Mouse (Mus musculus): Measurements from ENCODE around the gene Trp73. TPM values are rescaled to one million over a fixed set of nuclear protein-coding genes. Genes with fewer than 3 reads are reported as not detected.

Gene Trp73
- polyA plus RNA-seq, 1 experiment from 2014 or later = not detected

DNA sequence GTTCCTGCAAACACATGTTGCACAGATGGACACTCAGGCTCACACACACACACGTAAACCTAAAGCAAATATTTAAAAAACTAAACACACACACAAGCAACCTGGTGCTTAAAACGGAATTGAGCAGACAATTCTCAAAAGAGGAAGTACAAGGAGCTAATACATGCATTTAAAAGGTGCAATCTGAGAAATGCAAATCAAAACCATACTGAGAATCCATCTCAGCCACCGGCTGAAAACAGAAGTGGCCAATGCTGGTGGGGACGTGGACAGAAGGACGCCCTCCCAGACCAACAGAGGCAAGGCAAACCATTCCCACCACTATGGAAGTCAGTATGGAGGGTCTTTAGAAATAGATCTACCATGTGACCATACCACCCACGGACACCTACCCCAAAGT lies 16.5 kb downstream of the Trp73 start:
- no peak overlapping the region for H3K9ac ChIP-seq
- no peak for ATAC-seq (ENCODE audit: insufficient read depth)
- peaks cover 49% of the 10 kb centered on the region for H3K4me1 ChIP-seq (replicated peaks)
- H3K4me2 ChIP-seq = no peak overlapping the region
- peaks cover 10% of the 10 kb centered on the region; the same call in 1 of the 2 replicates for H3K27me3 ChIP-seq
- H3K4me3 ChIP-seq (replicated peaks) = no peak overlapping the region
- 48% methylated on average over 6 of the region's 6 CpGs for WGBS (ENCODE audit: insufficient replicate concordance)
- no peaks in the 10 kb centered on the region for H3K9me3 ChIP-seq (replicated peaks)
- H3K27ac ChIP-seq (replicated peaks) = no peak overlapping the region
- no peaks in the 10 kb centered on the region for H3K36me3 ChIP-seq (replicated peaks)

DNA sequence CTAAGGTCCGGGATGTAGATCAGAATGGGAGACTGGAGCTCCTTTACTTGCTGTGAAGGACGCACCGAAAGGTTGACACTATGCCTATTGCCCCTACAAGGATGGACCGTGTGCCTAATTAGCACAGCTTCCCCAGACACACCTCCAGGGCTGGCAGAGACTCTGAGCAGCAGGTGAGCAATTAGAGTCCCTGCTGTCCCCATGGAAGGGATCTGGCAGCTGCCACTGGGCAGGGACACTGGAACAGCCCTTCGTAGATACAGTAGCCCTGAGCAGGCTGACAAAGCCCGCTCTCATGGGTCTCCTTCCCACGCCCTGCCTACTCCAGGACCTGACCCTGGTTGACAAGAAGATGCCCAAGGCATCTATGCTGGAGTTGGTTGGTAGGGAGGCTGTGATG lies 17.6 kb downstream of the Trp73 start:
- Histone ChIP-seq H3K36me3 (replicated peaks) (no peaks in the 10 kb centered on the region), H3K4me2 (peak overlapping the region; percentile 55), H3K9ac (no peak overlapping the region), H3K27ac (replicated peaks) (peak overlapping the region; percentile 88), H3K4me3 (replicated peaks) (no peak overlapping the region), H3K4me1 (replicated peaks) (peaks cover 61% of the 10 kb centered on the region), H3K27me3 (0 out of 2 replicates have a peak, but pooled peaks cover 5% of the 10 kb centered on the region), H3K9me3 (replicated peaks) (no peaks in the 10 kb centered on the region)
- peak; percentile 20; the same call in 1 of the 2 replicates for ATAC-seq (ENCODE audit: insufficient read depth)
- WGBS (ENCODE audit: insufficient replicate concordance) = 55% methylated on average over 7 of the region's 7 CpGs

DNA sequence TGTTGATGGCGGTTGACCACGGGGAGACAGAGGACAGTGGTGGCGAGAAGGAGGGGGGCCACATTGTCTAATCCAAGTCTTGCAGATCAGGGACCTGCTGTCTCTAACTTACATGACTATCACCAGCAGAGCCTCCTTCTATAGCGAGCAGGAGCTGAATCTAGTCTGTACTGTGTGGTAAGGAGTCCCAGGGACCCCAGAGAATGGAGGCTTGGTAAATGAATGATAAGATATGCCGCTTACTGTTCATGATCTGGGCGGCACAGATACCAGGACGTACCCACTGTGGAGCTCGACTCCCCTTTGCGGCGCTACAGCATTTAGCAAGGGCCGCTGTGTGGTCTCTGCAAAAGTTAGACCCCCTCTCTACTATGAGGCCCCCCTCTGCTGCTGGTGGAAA lies 18.2 kb downstream of the Trp73 start:
- Histone ChIP-seq H3K4me3 (replicated peaks) (peak overlapping the region; percentile 22), H3K4me1 (replicated peaks) (peaks cover 66% of the 10 kb centered on the region), H3K27me3 (0 out of 2 replicates have a peak, but pooled peaks cover 5% of the 10 kb centered on the region), H3K4me2 (peak overlapping the region; percentile 55), H3K9me3 (replicated peaks) (no peaks in the 10 kb centered on the region), H3K27ac (replicated peaks) (peak overlapping the region; percentile 88), H3K9ac (peak overlapping the region; percentile 22; the same call in 1 of the 2 replicates), H3K36me3 (replicated peaks) (no peaks in the 10 kb centered on the region)
- peak; percentile 92 for ATAC-seq (ENCODE audit: insufficient read depth)
- WGBS (ENCODE audit: insufficient replicate concordance) = 25% methylated on average over 11 of the region's 11 CpGs

DNA sequence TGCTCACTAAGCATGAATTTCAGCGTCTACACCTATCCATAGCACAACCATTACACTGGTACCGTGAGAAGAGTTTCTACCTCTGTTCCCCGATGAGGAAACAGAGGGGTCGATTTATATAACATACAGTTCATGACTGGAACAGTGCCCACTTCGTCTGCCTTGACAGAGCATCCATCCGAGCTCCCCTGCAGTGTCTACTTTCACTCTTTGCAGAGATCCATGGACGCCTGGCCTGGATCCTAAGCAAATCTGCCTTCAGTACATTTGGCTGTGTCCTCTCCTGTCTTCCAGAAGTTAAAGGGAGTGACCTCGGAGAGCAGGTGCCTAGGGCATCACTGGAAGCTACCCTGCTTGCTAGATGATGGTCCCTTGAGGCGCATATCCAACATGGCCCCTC lies 20.8 kb downstream of the Trp73 start:
- peak overlapping the region; percentile 35; the same call in 1 of the 2 replicates for H3K4me2 ChIP-seq
- peak overlapping the region; percentile 77 for H3K27ac ChIP-seq (replicated peaks)
- H3K9me3 ChIP-seq (replicated peaks) = no peaks in the 10 kb centered on the region
- H3K36me3 ChIP-seq (replicated peaks) = no peaks in the 10 kb centered on the region
- peaks cover 76% of the 10 kb centered on the region for H3K4me1 ChIP-seq (replicated peaks)
- no peak overlapping the region for H3K4me3 ChIP-seq (replicated peaks)
- H3K9ac ChIP-seq = no peak overlapping the region
- 67% methylated on average over 9 of the region's 9 CpGs for WGBS (ENCODE audit: insufficient replicate concordance)
- H3K27me3 ChIP-seq = no peaks in the 10 kb centered on the region
- ATAC-seq (ENCODE audit: insufficient read depth) = no peak

DNA sequence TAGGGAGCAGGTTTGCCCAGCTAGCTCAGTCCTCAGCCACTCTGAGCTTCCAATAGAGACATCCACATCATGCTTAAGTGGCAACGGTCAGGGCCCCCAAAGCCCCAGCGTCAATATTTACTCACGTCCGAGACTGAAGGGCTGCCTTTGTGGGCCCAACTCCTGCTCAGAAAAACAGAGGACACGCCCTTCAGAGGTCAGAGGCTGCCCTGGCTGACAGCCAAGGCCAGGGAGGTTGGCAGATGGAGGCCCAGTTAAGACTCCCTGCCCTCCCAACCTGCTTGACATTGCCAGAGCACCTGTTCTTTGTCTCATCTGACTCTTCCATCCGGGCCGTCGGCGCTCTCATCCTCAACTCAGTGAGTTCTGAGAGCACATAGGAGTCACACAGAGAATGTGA lies 21.2 kb downstream of the Trp73 start:
- peaks cover 76% of the 10 kb centered on the region for H3K4me1 ChIP-seq (replicated peaks)
- peak overlapping the region; percentile 38 for H3K9ac ChIP-seq
- no peaks in the 10 kb centered on the region for H3K9me3 ChIP-seq (replicated peaks)
- H3K4me2 ChIP-seq = peak overlapping the region; percentile 35
- H3K27ac ChIP-seq (replicated peaks) = peak overlapping the region; percentile 77
- H3K27me3 ChIP-seq = no peaks in the 10 kb centered on the region
- no peaks in the 10 kb centered on the region for H3K36me3 ChIP-seq (replicated peaks)
- WGBS (ENCODE audit: insufficient replicate concordance) = 42% methylated on average over 9 of the region's 9 CpGs
- ATAC-seq (ENCODE audit: insufficient read depth) = peak; percentile 35; the same call in 1 of the 2 replicates
- no peak overlapping the region for H3K4me3 ChIP-seq (replicated peaks)

DNA sequence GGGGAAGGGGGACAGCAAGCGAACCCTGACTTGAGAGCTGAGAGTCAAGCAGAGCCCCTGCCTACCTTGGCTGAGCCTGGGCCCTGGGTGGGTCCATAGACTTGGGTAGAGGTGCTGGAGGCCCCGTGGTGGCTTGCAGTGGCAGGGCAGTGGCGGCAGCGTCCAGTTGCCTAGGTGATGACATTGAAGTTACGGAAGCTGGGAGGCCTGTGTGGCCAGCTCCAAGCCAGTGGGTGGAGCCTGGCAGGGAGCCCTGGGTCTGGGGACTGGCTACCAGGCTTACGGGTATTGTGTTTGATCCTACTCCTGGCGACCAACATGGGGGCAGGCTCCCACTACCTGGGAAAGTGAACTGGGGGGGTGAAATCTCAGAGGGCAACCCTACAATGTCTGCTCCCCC lies 23.6 kb downstream of the Trp73 start:
- Histone ChIP-seq H3K36me3 (replicated peaks) (no peaks in the 10 kb centered on the region), H3K4me3 (replicated peaks) (no peak overlapping the region), H3K9ac (no peak overlapping the region), H3K9me3 (replicated peaks) (no peaks in the 10 kb centered on the region), H3K4me2 (no peak overlapping the region), H3K27me3 (peaks cover 4% of the 10 kb centered on the region; the same call in 1 of the 2 replicates), H3K4me1 (replicated peaks) (peaks cover 56% of the 10 kb centered on the region), H3K27ac (replicated peaks) (no peak overlapping the region)
- 51% methylated on average over 7 of the region's 7 CpGs for WGBS (ENCODE audit: insufficient replicate concordance)
- ATAC-seq (ENCODE audit: insufficient read depth) = no peak

DNA sequence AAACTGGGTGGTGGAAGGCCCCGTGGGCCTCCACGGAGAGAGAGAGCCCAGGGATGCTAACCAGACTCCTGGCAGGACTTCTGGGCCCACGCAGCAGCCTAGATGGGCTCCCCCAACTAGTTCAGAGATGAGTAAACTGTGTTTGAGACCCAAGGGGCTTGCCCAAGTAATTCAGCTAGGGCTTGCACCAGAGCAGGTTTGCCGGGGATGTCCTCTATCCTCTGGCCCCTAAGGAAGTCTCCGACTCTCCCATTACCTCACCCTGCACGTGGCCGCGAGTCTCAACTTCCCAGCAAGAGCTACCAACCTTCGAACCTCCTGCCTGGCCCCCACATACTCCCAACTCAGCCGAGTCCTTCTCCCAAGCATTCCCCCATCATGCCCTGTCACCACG lies 30.2 kb downstream of the Trp73 start:
- ATAC-seq (ENCODE audit: insufficient read depth) = no peak
- H3K27me3 ChIP-seq = peaks cover 55% of the 10 kb centered on the region
- H3K9me3 ChIP-seq (replicated peaks) = no peaks in the 10 kb centered on the region
- H3K4me3 ChIP-seq (replicated peaks) = no peak overlapping the region
- H3K27ac ChIP-seq (replicated peaks) = no peak overlapping the region
- 66% methylated on average over 11 of the region's 11 CpGs for WGBS (ENCODE audit: insufficient replicate concordance)
- H3K36me3 ChIP-seq (replicated peaks) = no peaks in the 10 kb centered on the region
- no peak overlapping the region for H3K4me2 ChIP-seq
- H3K9ac ChIP-seq = no peak overlapping the region
- H3K4me1 ChIP-seq (replicated peaks) = peaks cover 10% of the 10 kb centered on the region

DNA sequence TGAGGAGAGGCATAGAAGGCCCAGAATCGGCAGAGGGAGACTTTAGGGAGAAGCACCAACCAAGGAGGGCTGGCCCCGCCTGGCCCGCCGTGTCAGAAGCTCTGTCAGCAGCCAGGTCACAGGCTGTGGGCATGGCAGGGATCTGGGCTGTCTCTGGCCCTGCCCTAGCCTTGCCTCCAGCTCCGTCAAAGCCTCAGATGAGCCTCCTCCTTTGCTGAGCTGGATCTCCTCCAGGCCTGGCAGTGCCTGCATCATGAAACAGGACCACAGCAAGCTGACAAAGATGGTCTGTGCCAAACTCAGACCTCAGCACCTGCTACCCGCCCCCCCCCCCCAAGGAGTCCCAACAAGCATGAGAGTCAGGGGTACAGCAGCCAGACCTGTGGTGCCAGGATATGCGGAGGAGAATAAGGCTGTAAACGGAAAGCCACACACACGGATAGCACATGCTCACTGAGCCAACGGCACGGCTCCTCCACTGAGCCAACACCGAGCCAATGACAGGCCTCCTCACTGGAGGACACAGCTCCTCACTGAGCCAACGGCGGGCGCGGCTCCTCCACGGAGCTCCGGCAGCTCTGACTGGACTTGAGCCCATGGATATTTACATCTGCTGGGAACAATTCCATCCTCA lies 30.7 kb downstream of the Trp73 start:
- no peak overlapping the region for H3K9ac ChIP-seq
- ATAC-seq (ENCODE audit: insufficient read depth) = no peak
- no peaks in the 10 kb centered on the region for H3K36me3 ChIP-seq (replicated peaks)
- H3K4me3 ChIP-seq (replicated peaks) = no peak overlapping the region
- H3K4me1 ChIP-seq (replicated peaks) = peaks cover 10% of the 10 kb centered on the region
- H3K27me3 ChIP-seq = peaks cover 60% of the 10 kb centered on the region
- H3K9me3 ChIP-seq (replicated peaks) = no peaks in the 10 kb centered on the region
- 49% methylated on average over 18 of the region's 18 CpGs for WGBS (ENCODE audit: insufficient replicate concordance)
- H3K27ac ChIP-seq (replicated peaks) = no peak overlapping the region
- H3K4me2 ChIP-seq = no peak overlapping the region

DNA sequence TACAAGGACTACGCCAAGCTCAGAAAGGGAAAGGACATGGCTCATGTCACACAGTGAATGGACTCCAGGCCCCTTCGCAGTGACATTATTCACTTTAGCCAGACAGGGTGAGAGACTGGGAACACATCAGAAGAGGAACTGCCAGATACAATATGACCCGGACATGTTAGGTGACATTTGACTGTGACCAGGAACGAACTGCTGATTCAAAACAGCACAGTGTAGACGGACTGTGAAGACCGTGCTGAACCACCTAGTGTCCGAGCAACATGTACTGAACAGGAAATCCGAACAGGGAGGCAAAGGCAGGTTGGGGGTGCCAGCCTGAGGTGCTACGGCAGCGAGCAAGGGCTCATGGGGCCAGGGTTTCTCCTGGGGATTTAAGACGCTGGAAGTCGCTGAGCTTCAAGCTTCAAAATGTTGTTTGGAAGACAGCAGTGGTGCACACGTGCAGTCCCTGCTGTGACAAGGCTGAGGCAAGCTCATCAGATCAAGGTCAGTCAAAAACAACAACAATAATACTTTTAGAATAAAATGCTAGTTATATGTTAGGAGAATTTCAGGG lies 33.4 kb downstream of the Trp73 start:
- 60% methylated on average over 13 of the region's 13 CpGs for WGBS (ENCODE audit: insufficient replicate concordance)
- peaks cover 84% of the 10 kb centered on the region for H3K27me3 ChIP-seq
- no peak for ATAC-seq (ENCODE audit: insufficient read depth)

DNA sequence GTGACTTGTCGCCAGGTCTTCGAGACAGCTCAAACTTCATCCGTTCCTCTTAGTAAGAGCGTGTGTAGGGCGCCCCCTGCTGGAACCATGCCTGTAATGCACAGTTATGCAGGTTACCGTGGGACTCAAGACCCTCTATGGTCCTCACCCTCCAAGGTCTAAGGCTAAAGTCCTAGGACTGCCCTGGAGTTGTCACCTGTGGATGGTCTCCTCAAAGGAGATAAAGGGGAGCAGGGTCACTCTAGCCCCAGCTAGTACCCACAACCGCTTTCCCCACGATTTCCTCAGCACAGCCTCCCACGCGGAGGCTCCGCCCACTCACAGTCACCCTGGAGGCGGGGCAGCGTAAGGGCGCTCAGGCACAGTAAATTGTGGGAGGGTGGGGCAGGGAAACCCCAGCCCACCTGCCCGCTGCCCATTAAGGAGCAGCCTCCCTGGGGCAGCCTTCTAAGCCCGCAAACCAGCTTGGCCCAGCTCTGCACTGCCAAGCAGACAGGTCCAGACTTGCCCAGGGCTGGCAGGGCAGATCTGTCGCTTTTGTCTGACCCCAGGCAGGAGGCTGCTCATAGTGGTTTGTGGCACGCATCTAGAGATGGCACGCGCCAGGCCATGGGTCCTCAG lies 34.5 kb downstream of the Trp73 start:
- Histone ChIP-seq H3K9me3 (replicated peaks) (no peaks in the 10 kb centered on the region), H3K27ac (replicated peaks) (no peak overlapping the region), H3K4me3 (replicated peaks) (peak overlapping the region; percentile 33), H3K36me3 (replicated peaks) (no peaks in the 10 kb centered on the region), H3K9ac (no peak overlapping the region; the same call in 1 of the 2 replicates), H3K4me2 (peak overlapping the region; percentile 66), H3K27me3 (peaks cover 84% of the 10 kb centered on the region), H3K4me1 (replicated peaks) (peaks cover 10% of the 10 kb centered on the region)
- ATAC-seq (ENCODE audit: insufficient read depth) = peak; percentile 53
- 23% methylated on average over 20 of the region's 20 CpGs for WGBS (ENCODE audit: insufficient replicate concordance)

More for the DNA sequence above, 33.4 kb downstream of the Trp73 start:
- H3K9ac ChIP-seq = no peak overlapping the region
- no peak overlapping the region for H3K4me2 ChIP-seq
- H3K9me3 ChIP-seq (replicated peaks) = no peaks in the 10 kb centered on the region
- H3K27ac ChIP-seq (replicated peaks) = no peak overlapping the region
- H3K36me3 ChIP-seq (replicated peaks) = no peaks in the 10 kb centered on the region
- H3K4me3 ChIP-seq (replicated peaks) = no peak overlapping the region
- peaks cover 10% of the 10 kb centered on the region for H3K4me1 ChIP-seq (replicated peaks)

DNA sequence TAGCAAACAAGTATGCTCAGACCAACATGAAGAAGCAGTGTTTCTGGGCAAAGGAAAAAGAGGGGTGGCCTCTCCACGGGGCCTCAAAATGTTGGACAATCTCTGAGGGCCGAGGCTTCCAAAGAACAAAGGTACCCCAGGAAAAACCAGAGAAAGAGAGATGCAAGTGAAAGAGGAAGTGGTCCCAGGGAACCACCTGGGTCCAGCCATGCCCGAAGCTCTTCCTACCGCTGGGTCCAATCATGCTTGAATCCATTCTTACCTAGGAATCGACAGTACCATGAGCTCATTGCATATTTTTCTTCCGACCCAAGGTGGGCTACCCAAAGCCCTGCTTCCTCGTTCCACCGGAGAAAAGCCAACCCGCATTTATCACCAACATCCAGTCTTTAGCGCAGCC lies 36.1 kb downstream of the Trp73 start:
- Histone ChIP-seq H3K4me2 (no peak overlapping the region), H3K4me1 (replicated peaks) (peaks cover 10% of the 10 kb centered on the region), H3K27ac (replicated peaks) (no peak overlapping the region), H3K36me3 (replicated peaks) (no peaks in the 10 kb centered on the region), H3K9ac (no peak overlapping the region), H3K27me3 (peaks cover 85% of the 10 kb centered on the region), H3K4me3 (replicated peaks) (no peak overlapping the region), H3K9me3 (replicated peaks) (no peaks in the 10 kb centered on the region)
- 73% methylated on average over 10 of the region's 10 CpGs for WGBS (ENCODE audit: insufficient replicate concordance)
- no peak for ATAC-seq (ENCODE audit: insufficient read depth)
